Mouse (Mus musculus): Measurements from ENCODE around the gene Nup50.
"Not testable (repeated sequence)": the region's sequence is repeated elsewhere in the genome, so short reads cannot be mapped to it uniquely, and the experiment has no call there.

- TF ChIP-seq USF1 (IDR thresholded peaks at IDR 0.05; ENCODE audit: low read depth); TCF12 (IDR thresholded peaks at IDR 0.05; ENCODE audit: insufficient read depth, poor library complexity, severe bottlenecking); POLR2A (IDR thresholded peaks at IDR 0.05; ENCODE audit: insufficient read length, low read depth); POLR2AphosphoS2 (IDR thresholded peaks at IDR 0.05; ENCODE audit: insufficient read length, low read depth); MAX (IDR thresholded peaks at IDR 0.05; ENCODE audit: low read depth); REST (IDR thresholded peaks at IDR 0.05; ENCODE audit: insufficient read depth, insufficient read length); CEBPB (IDR thresholded peaks at IDR 0.05; ENCODE audit: insufficient read depth, poor library complexity, severe bottlenecking); TCF3 (IDR thresholded peaks at IDR 0.05; ENCODE audit: insufficient read length, low read depth); E2F4 (IDR thresholded peaks at IDR 0.05; ENCODE audit: insufficient read depth); MYOD1 (IDR thresholded peaks at IDR 0.05; ENCODE audit: control insufficient read depth in 1 of 3, insufficient read length in 2 of 3, low read depth in 2 of 3); MYOG (IDR thresholded peaks at IDR 0.05; ENCODE audit: control insufficient read depth in 1 of 3, insufficient read depth in 1 of 3, insufficient read length in 2 of 3, low read depth in 2 of 3); SRF (IDR thresholded peaks at IDR 0.05; ENCODE audit: control insufficient read depth, insufficient read length, low read depth): not testable (repeated sequence)
Measured at GRCm38 (mm10) chr15:84896216-84896615, 27.0 kb upstream of the Nup50 start.
